Mouse (Mus musculus) MEL (cell line): ENCODE data around the gene Mesp2. TPM values are rescaled to one million over a fixed set of nuclear protein-coding genes. Genes with fewer than 3 reads are reported as not detected.
A peak's percentile ranks its signal among the peaks of the same experiment; 100 is the strongest.

Experiments used
- DNase-seq: peaks from one replicate; pipeline ENCODE4 v3.0.0; 2011; ENCODE audit warnings: low read depth, low spot score
- H3K27ac ChIP-seq: 2 replicates; pipeline ENCODE4 v1.5.1; 2012; ENCODE audit warnings: low read depth, mild to moderate bottlenecking, control low read depth, low read length, moderate library complexity; ENCODE audit not compliant: control insufficient read depth
- H3K27me3 ChIP-seq, 2 experiments: fragments of 150-350 bp in 1 of 2; sonication (generic) in 1 of 2; 2 replicates each; pipeline ENCODE4 v1.6.1; 2012; ENCODE audit warnings: low read length in 2 of 2, mild to moderate bottlenecking in 2 of 2, improper control_type of control experiment in 1 of 2, moderate library complexity in 1 of 2; ENCODE audit not compliant: insufficient read depth in 2 of 2, control insufficient read depth in 1 of 2
- H3K36me3 ChIP-seq, 2 experiments: 2 replicates each; pipeline ENCODE4 v1.6.1; 2012 to 2014; ENCODE audit warnings: low read length in 2 of 2, improper control_type of control experiment in 1 of 2, inconsistent platforms in 1 of 2, mild to moderate bottlenecking in 1 of 2; ENCODE audit not compliant: insufficient read depth in 2 of 2, control insufficient read depth in 1 of 2
- H3K4me1 ChIP-seq, 2 experiments: fragments of 150-350 bp in 1 of 2; sonication (generic) in 1 of 2; 2 replicates each; pipeline ENCODE4 v1.6.1; 2012; ENCODE audit warnings: low read length in 2 of 2, improper control_type of control experiment in 1 of 2, mild to moderate bottlenecking in 1 of 2; ENCODE audit not compliant: insufficient read depth in 2 of 2, control insufficient read depth in 1 of 2
- H3K4me3 ChIP-seq, 2 experiments: fragments of 150-350 bp in 1 of 2; sonication (generic) in 1 of 2; 2 replicates each; pipeline ENCODE4 v1.5.1; 2012; ENCODE audit warnings: low read depth in 2 of 2, low read length in 2 of 2, mild to moderate bottlenecking in 2 of 2, moderate library complexity in 2 of 2, control low read depth in 1 of 2, improper control_type of control experiment in 1 of 2; ENCODE audit not compliant: control insufficient read depth in 1 of 2, insufficient read depth in 1 of 2
- H3K79me2 ChIP-seq: 2 replicates; pipeline ENCODE4 v1.6.1; 2012; ENCODE audit warnings: mild to moderate bottlenecking, low read length, moderate library complexity; ENCODE audit not compliant: control insufficient read depth, poor library complexity, insufficient read depth
- H3K9ac ChIP-seq: 2 replicates; pipeline ENCODE4 v1.6.1; 2012; ENCODE audit warnings: low read depth, mild to moderate bottlenecking, control low read depth, low read length, moderate library complexity; ENCODE audit not compliant: control insufficient read depth, poor library complexity, severe bottlenecking
- H3K9me3 ChIP-seq: fragments of 150-350 bp; sonication (generic); replicated peaks from 2 replicates; pipeline ENCODE4 v1.6.1; 2012; ENCODE audit warnings: mild to moderate bottlenecking, low read length, improper control_type of control experiment, moderate library complexity; ENCODE audit not compliant: insufficient read depth
- BHLHE40 ChIP-seq: IDR thresholded peaks from 2 replicates; pipeline ENCODE4 v1.6.1; 2012; ENCODE audit warnings: low read depth, mild to moderate bottlenecking, inconsistent platforms, low read length, improper control_type of control experiment, borderline replicate concordance
- CHD1 ChIP-seq: IDR thresholded peaks from 2 replicates; pipeline ENCODE4 v1.6.1; 2012; ENCODE audit warnings: low read depth, mild to moderate bottlenecking, inconsistent platforms, low read length, improper control_type of control experiment
- CTCF ChIP-seq, 3 experiments: IDR thresholded peaks in 2 of 3; conservative IDR thresholded peaks in 1 of 3; 2 replicates each; pipeline ENCODE4 v1.5.1; 2011 to 2012; ENCODE audit warnings: low read length in 3 of 3, low read depth in 2 of 3, mild to moderate bottlenecking in 2 of 3, improper control_type of control experiment in 1 of 3, inconsistent platforms in 1 of 3, mixed read lengths in 1 of 3, moderate library complexity in 1 of 3; ENCODE audit not compliant: control insufficient read depth in 1 of 3, insufficient read depth in 1 of 3, poor library complexity in 1 of 3, severe bottlenecking in 1 of 3
- E2F4 ChIP-seq: IDR thresholded peaks from 2 replicates; pipeline ENCODE4 v1.6.1; 2011; ENCODE audit warnings: low read depth, low read length, improper control_type of control experiment, borderline replicate concordance
- ELF1 ChIP-seq: IDR thresholded peaks from 2 replicates; pipeline ENCODE4 v1.6.1; 2014; ENCODE audit warnings: low read depth, mild to moderate bottlenecking, inconsistent platforms, low read length, improper control_type of control experiment, moderate library complexity
- EP300 ChIP-seq, 2 experiments: IDR thresholded peaks; 2 replicates each; pipeline ENCODE4 v1.6.1; 2011; ENCODE audit warnings: improper control_type of control experiment in 2 of 2, low read length in 2 of 2, low read depth in 1 of 2, mild to moderate bottlenecking in 1 of 2
- ETS1 ChIP-seq: IDR thresholded peaks from 2 replicates; pipeline ENCODE4 v1.6.1; 2012; ENCODE audit warnings: low read depth, mild to moderate bottlenecking, inconsistent platforms, low read length, improper control_type of control experiment, moderate library complexity
- GABPA ChIP-seq: IDR thresholded peaks from 2 replicates; pipeline ENCODE4 v1.6.1; 2012; ENCODE audit warnings: low read depth, mild to moderate bottlenecking, inconsistent platforms, low read length, improper control_type of control experiment, moderate library complexity
- GATA1 ChIP-seq: IDR thresholded peaks from 2 replicates; pipeline ENCODE4 v1.6.1; 2011; ENCODE audit warnings: low read depth, low read length, improper control_type of control experiment
- HCFC1 ChIP-seq: IDR thresholded peaks from 2 replicates; pipeline ENCODE4 v1.6.1; 2012; ENCODE audit warnings: low read depth, mild to moderate bottlenecking, inconsistent platforms, low read length, improper control_type of control experiment, moderate library complexity
- KAT2A ChIP-seq: conservative IDR thresholded peaks from 2 replicates; pipeline ENCODE4 v1.6.1; 2012; ENCODE audit warnings: low read depth, low read length, improper control_type of control experiment, inconsistent platforms
- MAFK ChIP-seq: IDR thresholded peaks from 2 replicates; pipeline ENCODE4 v1.6.1; 2011; ENCODE audit warnings: low read depth, mild to moderate bottlenecking, low read length, improper control_type of control experiment, borderline replicate concordance
- MAX ChIP-seq: IDR thresholded peaks from 2 replicates; pipeline ENCODE4 v1.6.1; 2011; ENCODE audit warnings: low read length, improper control_type of control experiment
- MEF2A ChIP-seq: IDR thresholded peaks from 2 replicates; pipeline ENCODE4 v1.6.1; 2014; ENCODE audit warnings: low read depth, mild to moderate bottlenecking, inconsistent platforms, low read length, improper control_type of control experiment; ENCODE audit not compliant: poor library complexity, insufficient replicate concordance, severe bottlenecking; ENCODE audit errors: extremely low read depth
- MYB ChIP-seq: IDR thresholded peaks from 2 replicates; pipeline ENCODE4 v1.6.1; 2011; ENCODE audit warnings: mild to moderate bottlenecking, low read depth, low read length, improper control_type of control experiment
- NELFE ChIP-seq: IDR thresholded peaks from 2 replicates; pipeline ENCODE4 v1.6.1; 2011; ENCODE audit warnings: low read depth, low read length, improper control_type of control experiment
- NRF1 ChIP-seq: IDR thresholded peaks from 2 replicates; pipeline ENCODE4 v1.6.1; 2014; ENCODE audit warnings: low read depth, mild to moderate bottlenecking, inconsistent platforms, low read length, improper control_type of control experiment, moderate library complexity; ENCODE audit not compliant: poor library complexity, insufficient read depth, severe bottlenecking
- POLR2A ChIP-seq, 2 experiments: IDR thresholded peaks; 2 replicates each; pipeline ENCODE4 v1.6.1; 2011 to 2012; ENCODE audit warnings: low read length in 2 of 2, mild to moderate bottlenecking in 2 of 2, control low read depth in 1 of 2, improper control_type of control experiment in 1 of 2, low read depth in 1 of 2, moderate library complexity in 1 of 2; ENCODE audit not compliant: control insufficient read depth in 1 of 2, insufficient read depth in 1 of 2, poor library complexity in 1 of 2
- POLR2AphosphoS2 ChIP-seq: IDR thresholded peaks from 2 replicates; pipeline ENCODE4 v1.6.1; 2011; ENCODE audit warnings: low read length, improper control_type of control experiment
- POLR2AphosphoS5 ChIP-seq: IDR thresholded peaks from 2 replicates; pipeline ENCODE4 v1.6.1; 2012; ENCODE audit warnings: low read depth, borderline replicate concordance, mild to moderate bottlenecking, inconsistent platforms, low read length, moderate library complexity, mixed read lengths
- RAD21 ChIP-seq: IDR thresholded peaks from 2 replicates; pipeline ENCODE4 v1.6.1; 2011; ENCODE audit warnings: mild to moderate bottlenecking, low read depth, low read length, improper control_type of control experiment
- TBP ChIP-seq: IDR thresholded peaks from 2 replicates; pipeline ENCODE4 v1.8.0; 2011; ENCODE audit warnings: low read depth, low read length, improper control_type of control experiment
- USF1 ChIP-seq: IDR thresholded peaks from 2 replicates; pipeline ENCODE4 v1.6.1; 2014; ENCODE audit warnings: low read depth, mild to moderate bottlenecking, inconsistent platforms, low read length, improper control_type of control experiment, moderate library complexity
- ZC3H11A ChIP-seq: IDR thresholded peaks from 2 replicates; pipeline ENCODE4 v1.6.1; 2012; ENCODE audit warnings: low read depth, mild to moderate bottlenecking, inconsistent platforms, low read length, improper control_type of control experiment
- ZKSCAN1 ChIP-seq: IDR thresholded peaks from 2 replicates; pipeline ENCODE4 v1.6.1; 2012; ENCODE audit warnings: low read depth, mild to moderate bottlenecking, inconsistent platforms, low read length, improper control_type of control experiment, moderate library complexity
- ZMIZ1 ChIP-seq: IDR thresholded peaks from 2 replicates; pipeline ENCODE4 v1.6.1; 2012; ENCODE audit warnings: low read depth, mild to moderate bottlenecking, inconsistent platforms, low read length, improper control_type of control experiment, moderate library complexity
- ZNF384 ChIP-seq: IDR thresholded peaks from 2 replicates; pipeline ENCODE4 v1.6.1; 2012; ENCODE audit warnings: low read depth, mild to moderate bottlenecking, inconsistent platforms, low read length, improper control_type of control experiment
- polyA plus RNA-seq, 2 experiments: library from polyadenylated mRNA; stranded (reverse) in 1 of 2; unstranded in 1 of 2; fragments of >175 nt in 1 of 2; fragments of >200 nt in 1 of 2; gene quantifications; 2 replicates each; pipeline versions ENCODE4 v1.2.1 to v1.2.4; 2012; ENCODE audit warnings: low replicate concordance in 2 of 2, low read depth in 1 of 2; ENCODE audit not compliant: insufficient read length in 2 of 2, insufficient read depth in 1 of 2, missing spikeins in 1 of 2
- total RNA-seq: library from RNA; depleted of rRNA; stranded (reverse); fragments of 300-350 nt; gene quantifications from 2 replicates; pipeline ENCODE4 v1.2.3, GENCODE M21; 2012

Mesp2 gene
- total and polyA plus RNA-seq, 3 experiments = not detected

- Histone ChIP-seq H3K79me2 (no peaks in the 10 kb centered on the region), H3K9ac (no peak overlapping the region), H3K4me1 (peaks cover 9 to 11% of the 10 kb centered on the region in 2 experiments), H3K27ac (no peak overlapping the region), H3K36me3 (peaks cover 0 to 2% of the 10 kb centered on the region in 2 experiments; a peak in 1 of 4 replicates), H3K4me3 (no peak overlapping the region), H3K9me3 (no peaks in the 10 kb centered on the region), H3K27me3 (no peaks in the 10 kb centered on the region)
- DNase-seq = no peak
- TF ChIP-seq CTCF (IDR thresholded peaks at IDR 0.05 in 2 of 3, conservative IDR thresholded peaks at IDR 0.05 in 1 of 3; ENCODE audit: control insufficient read depth in 1 of 3, insufficient read depth in 1 of 3, low read depth in 2 of 3, low read length in 3 of 3, poor library complexity in 1 of 3, severe bottlenecking in 1 of 3) (no peak), ZKSCAN1 (no peak), HCFC1 (no peak), E2F4 (no peak), ZC3H11A (no peak), POLR2AphosphoS2 (no peak), MYB (no peak), BHLHE40 (no peak), ETS1 (no peak), POLR2A (IDR thresholded peaks at IDR 0.05; ENCODE audit: control insufficient read depth in 1 of 2, insufficient read depth in 1 of 2, low read depth in 1 of 2, low read length in 2 of 2, poor library complexity in 1 of 2) (no peak), ELF1 (no peak), POLR2AphosphoS5 (no peak), USF1 (no peak), GABPA (no peak), RAD21 (no peak), MAFK (no peak), CHD1 (no peak)
Observed at GRCm38 (mm10) chr7:79813409-79813808, 2.9 kb downstream of the Mesp2 start.

GRCm38 (mm10) chr7:79818321-79818720 is 7.8 kb downstream of the Mesp2 start:
- H3K9ac ChIP-seq = peak overlapping the region; percentile 39
- H3K36me3 ChIP-seq = peaks cover 0 to 13% of the 10 kb centered on the region in 2 experiments; a peak in 2 of 4 replicates
- peak overlapping the region; percentile 19 to 31; a peak in 2 of 4 replicates for H3K4me3 ChIP-seq
- H3K4me1 ChIP-seq = peaks cover 15 to 22% of the 10 kb centered on the region in 2 experiments
- no peaks in the 10 kb centered on the region for H3K9me3 ChIP-seq
- DNase-seq = peak; percentile 21
- no peaks in the 10 kb centered on the region for H3K79me2 ChIP-seq
- no peak overlapping the region for H3K27ac ChIP-seq
- no peaks in the 10 kb centered on the region for H3K27me3 ChIP-seq
- TF ChIP-seq TBP (no peak), MEF2A (no peak), NELFE (no peak), GATA1 (no peak), KAT2A (no peak), EP300 (IDR thresholded peaks at IDR 0.05; ENCODE audit: low read depth in 1 of 2, low read length in 2 of 2) (no peak), CTCF (IDR thresholded peaks at IDR 0.05 in 2 of 3, conservative IDR thresholded peaks at IDR 0.05 in 1 of 3; ENCODE audit: control insufficient read depth in 1 of 3, insufficient read depth in 1 of 3, low read depth in 2 of 3, low read length in 3 of 3, poor library complexity in 1 of 3, severe bottlenecking in 1 of 3) (no peak), ZC3H11A (no peak), POLR2AphosphoS5 (no peak), ZNF384 (no peak), ZMIZ1 (no peak), MAX (no peak), NRF1 (no peak)
